Mouse (Mus musculus): ENCODE data around the gene Camta2.

DNA sequence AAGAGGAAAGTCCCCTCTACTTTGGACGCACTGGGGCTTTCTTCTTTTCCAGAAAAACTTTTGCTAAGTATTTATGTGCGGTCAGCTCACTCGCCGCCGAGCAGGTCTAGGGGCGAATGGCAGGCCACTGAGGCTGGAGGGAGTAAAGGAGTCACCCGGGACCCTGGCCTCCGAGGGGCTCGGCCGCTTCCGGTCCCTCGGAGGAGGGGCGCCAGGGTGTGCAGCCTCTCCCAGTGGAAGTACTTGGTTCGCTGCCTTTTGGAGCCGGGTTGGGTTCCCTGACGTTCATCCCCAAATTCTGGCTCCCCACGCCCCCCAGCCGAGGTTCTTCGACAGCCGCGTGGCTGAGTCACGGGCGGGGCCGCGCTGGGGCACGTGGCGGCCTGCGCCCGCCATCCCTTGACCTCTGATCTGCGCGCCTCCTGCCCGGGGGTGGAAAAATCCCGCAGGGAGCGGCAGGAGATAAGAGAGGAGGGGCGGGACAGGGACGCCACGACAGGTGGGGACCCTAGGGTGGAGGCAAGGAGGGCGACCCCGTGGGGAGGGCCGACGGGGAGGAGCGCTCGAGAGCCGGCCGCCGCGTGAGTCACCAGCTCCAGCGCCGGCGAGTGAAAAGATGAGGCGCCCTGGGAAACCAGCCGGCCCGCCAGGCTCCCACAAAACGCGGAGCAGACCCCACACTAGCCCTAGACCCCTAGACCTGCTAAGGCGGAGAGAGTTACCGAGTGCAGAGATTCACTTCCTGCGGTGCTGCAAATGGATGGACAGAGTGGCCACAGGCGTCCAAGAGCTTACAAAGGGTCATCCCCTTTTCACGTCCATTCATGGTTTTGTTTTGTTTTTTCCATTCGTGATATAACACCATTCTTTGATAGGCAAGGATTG is 32.1 kb downstream of the Camta2 start:
- no peak for TF ChIP-seq CTCF (IDR thresholded peaks at IDR 0.05; ENCODE audit: low read depth, low read length)
- no peak for TF ChIP-seq POLR2A (IDR thresholded peaks at IDR 0.05; ENCODE audit: borderline replicate concordance, low read depth, low read length)

All from bone marrow macrophage, adult 2 months (primary cell).